Mouse (Mus musculus) thymus, postnatal 0 days (tissue): ENCODE measurements at regions not wholly inside any gene's neighbourhood (a gene's known extent, or its start where the extent isn't known, plus 50 kb on each side); places are given as distances from the start of the nearest gene placed in this dataset.
A peak's percentile ranks its signal among the peaks of the same experiment; 100 is the strongest.

Experiments used
- DNase-seq: peaks from one replicate; pipeline ENCODE4 v3.0.0-alpha.2; 2015; ENCODE audit warnings: low spot score

- no peak for DNase-seq
These were observed 234.5 kb upstream of the Prep start for GRCm38 (mm10) chr10:44832455-44832854.

- DNase-seq = no peak
These were observed 240.7 kb upstream of the Prep start for GRCm38 (mm10) chr10:44826271-44826670.

- no peak for DNase-seq
These were observed 245.3 kb upstream of the Prep start for GRCm38 (mm10) chr10:44821666-44822065.

- no peak for DNase-seq
These were observed 246.6 kb upstream of the Prep start for GRCm38 (mm10) chr10:44820379-44820778.

- no peak for DNase-seq
These were observed 247.6 kb upstream of the Prep start for GRCm38 (mm10) chr10:44819361-44819760.

GRCm38 (mm10) chr10:44818615-44819014, 248.4 kb upstream of the Prep start:
- DNase-seq = no peak

- no peak for DNase-seq
These were observed 267.9 kb upstream of the Prdm1 start for GRCm38 (mm10) chr10:44796205-44796604.

- no peak for DNase-seq
These were observed 257.1 kb upstream of the Prdm1 start for GRCm38 (mm10) chr10:44785386-44785785.

- DNase-seq = no peak
These were observed 252.2 kb upstream of the Prdm1 start for GRCm38 (mm10) chr10:44780381-44780958.

GRCm38 (mm10) chr10:44779568-44780207, 251.4 kb upstream of the Prdm1 start:
- DNase-seq = no peak

GRCm38 (mm10) chr10:44777214-44777613, 248.9 kb upstream of the Prdm1 start:
- DNase-seq = no peak

- no peak for DNase-seq
These were observed 247.9 kb upstream of the Prdm1 start for GRCm38 (mm10) chr10:44776175-44776574.

GRCm38 (mm10) chr10:44765527-44765926, 237.2 kb upstream of the Prdm1 start:
- no peak for DNase-seq

- DNase-seq = no peak
These were observed 234.8 kb upstream of the Prdm1 start for GRCm38 (mm10) chr10:44763102-44763501.

- no peak for DNase-seq
These were observed 233.8 kb upstream of the Prdm1 start for GRCm38 (mm10) chr10:44762068-44762467.

- DNase-seq = peak; percentile 3
These were observed 233.0 kb upstream of the Prdm1 start for GRCm38 (mm10) chr10:44761324-44761723.

GRCm38 (mm10) chr10:44755355-44755957, 227.2 kb upstream of the Prdm1 start:
- DNase-seq = no peak

- no peak for DNase-seq
These were observed 226.6 kb upstream of the Prdm1 start for GRCm38 (mm10) chr10:44754930-44755329.

GRCm38 (mm10) chr10:44752719-44753390, 224.6 kb upstream of the Prdm1 start:
- DNase-seq = no peak

- no peak for DNase-seq
These were observed 222.8 kb upstream of the Prdm1 start for GRCm38 (mm10) chr10:44751061-44751460.

- DNase-seq = no peak
These were observed 220.9 kb upstream of the Prdm1 start for GRCm38 (mm10) chr10:44749206-44749605.

- no peak for DNase-seq
These were observed 219.1 kb upstream of the Prdm1 start for GRCm38 (mm10) chr10:44747419-44747818.
